18 mouse cellular contexts compared by ENCODE assay signal in genomic region chr2:53691580-53692118, GRCm38 (mm10).
"Had no signal": no experiment of that assay in that cellular context is flagged by ENCODE, and none has a peak within 500 bp of the region (broad histone marks: within the 10 kb centered on the region; RNA-seq: fewer than 3 reads in every experiment).

No protein-coding gene starts in this region.

- H3K9me3 ChIP-seq: midbrain, embryonic 10.5 days; midbrain, embryonic 12.5 days; neural tube, embryonic 13.5 days; neural tube, embryonic 15.5 days had no signal

- H3K36me3 ChIP-seq: midbrain, embryonic 10.5 days; midbrain, embryonic 12.5 days; neural tube, embryonic 13.5 days; neural tube, embryonic 15.5 days had no signal

- DNase-seq: lung, adult 18-20 months; lung, embryonic 14.5 days; lung, postnatal 10 days; lung, postnatal 4 days; midbrain, embryonic 14.5 days; right cerebral cortex, adult 18-20 months; right cerebral cortex, postnatal 25 days; right cerebral cortex, postnatal 4 days; spleen, adult 18-20 months; thymus, adult 18-20 months; thymus, postnatal 14 days; thymus, postnatal 36 days had no signal

- H3K9ac ChIP-seq: lung, embryonic 14.5 days; midbrain, embryonic 12.5 days; neural tube, embryonic 13.5 days; neural tube, embryonic 15.5 days had no signal

- ATAC-seq: midbrain, embryonic 16.5 days had no signal

- H3K27ac ChIP-seq: midbrain, embryonic 10.5 days; midbrain, embryonic 12.5 days; neural tube, embryonic 13.5 days; neural tube, embryonic 15.5 days had no signal

- H3K27me3 ChIP-seq: midbrain, embryonic 12.5 days; neural tube, embryonic 13.5 days; neural tube, embryonic 15.5 days had no signal

- H3K4me2 ChIP-seq: lung, embryonic 14.5 days; midbrain, embryonic 12.5 days; neural tube, embryonic 13.5 days; neural tube, embryonic 15.5 days had no signal

- H3K4me3 ChIP-seq: midbrain, embryonic 10.5 days; midbrain, embryonic 12.5 days; myocyte; neural tube, embryonic 13.5 days; neural tube, embryonic 15.5 days had no signal

- H3K4me1 ChIP-seq: neural tube, embryonic 13.5 days; neural tube, embryonic 15.5 days had no signal
